Mouse (Mus musculus) CH12.LX (cell line): ENCODE results near the gene Tchp.

ENCODE experiments used
- BHLHE40 ChIP-seq: IDR thresholded peaks from 2 replicates; pipeline ENCODE4 v1.6.1; 2011; ENCODE audit warnings: mild to moderate bottlenecking, low read depth, low read length, improper control_type of control experiment
- CHD1 ChIP-seq: IDR thresholded peaks from 2 replicates; pipeline ENCODE4 v1.6.1; 2012; ENCODE audit warnings: low read depth, low read length, improper control_type of control experiment, inconsistent platforms
- CTCF ChIP-seq, 2 experiments: IDR thresholded peaks in 1 of 2; conservative IDR thresholded peaks in 1 of 2; 2 replicates each; pipeline ENCODE4 v1.5.1; 2011 to 2012; ENCODE audit warnings: low read depth in 2 of 2, low read length in 2 of 2, improper control_type of control experiment in 1 of 2, inconsistent platforms in 1 of 2, mild to moderate bottlenecking in 1 of 2, moderate library complexity in 1 of 2
- EP300 ChIP-seq: IDR thresholded peaks from 2 replicates; pipeline ENCODE4 v1.6.1; 2011; ENCODE audit warnings: low read length, improper control_type of control experiment
- KAT2A ChIP-seq: IDR thresholded peaks from 2 replicates; pipeline ENCODE4 v1.6.1; 2012; ENCODE audit warnings: low read length, improper control_type of control experiment, inconsistent platforms; ENCODE audit not compliant: insufficient replicate concordance
- TBP ChIP-seq: conservative IDR thresholded peaks from 2 replicates; pipeline ENCODE4 v1.6.1; 2011; ENCODE audit warnings: low read depth, low read length, improper control_type of control experiment
- USF2 ChIP-seq: conservative IDR thresholded peaks from 2 replicates; pipeline ENCODE4 v1.6.1; 2011; ENCODE audit warnings: low read depth, low read length, improper control_type of control experiment

DNA sequence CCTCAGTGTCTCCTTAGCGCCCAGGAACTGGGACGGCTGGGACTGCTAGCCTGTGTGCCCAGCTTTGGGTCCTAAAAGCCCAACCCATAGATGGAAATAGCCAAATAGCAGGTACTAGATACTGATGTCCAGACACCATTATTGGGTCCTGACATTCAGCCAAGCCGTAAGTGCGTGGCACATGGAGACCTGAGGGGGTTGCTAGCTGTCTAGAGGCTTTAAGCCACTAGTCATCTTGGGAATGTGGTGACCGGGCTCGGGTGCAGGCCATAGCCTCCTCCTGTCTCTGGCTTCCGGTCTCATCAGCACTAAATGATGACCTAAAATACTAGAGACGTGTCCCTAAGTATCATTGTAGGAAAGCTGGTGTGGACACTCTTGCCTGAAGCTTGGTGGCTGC is 10.4 kb downstream of the Tchp start:
- TF ChIP-seq USF2 (no peak), EP300 (no peak), CHD1 (no peak), TBP (no peak), BHLHE40 (no peak), CTCF (conservative IDR thresholded peaks at IDR 0.05 in 1 of 2, IDR thresholded peaks at IDR 0.05 in 1 of 2; ENCODE audit: low read depth in 2 of 2, low read length in 2 of 2) (no peak), KAT2A (no peak)
